Mouse (Mus musculus) C2C12 (cell line): ENCODE results near the gene Alad.

Experiments
- CTCF ChIP-seq: IDR thresholded peaks from one replicate; pipeline ENCODE4 v1.5.1; 2011; ENCODE audit not compliant: control insufficient read depth, insufficient read depth, insufficient read length
- FOSL1 ChIP-seq: IDR thresholded peaks from one replicate; pipeline ENCODE4 v1.8.0; 2011; ENCODE audit warnings: mild to moderate bottlenecking, low read length; ENCODE audit not compliant: poor library complexity, insufficient read depth, severe bottlenecking

GRCm38 (mm10) chr4:62470598-62471051 lies 49.1 kb downstream of the Alad start, which contains the start of gene Wdr31:
- TF ChIP-seq CTCF (no peak), FOSL1 (no peak)
